Comparison of ENCODE assay signal across 15 mouse cellular contexts in the genomic region with DNA sequence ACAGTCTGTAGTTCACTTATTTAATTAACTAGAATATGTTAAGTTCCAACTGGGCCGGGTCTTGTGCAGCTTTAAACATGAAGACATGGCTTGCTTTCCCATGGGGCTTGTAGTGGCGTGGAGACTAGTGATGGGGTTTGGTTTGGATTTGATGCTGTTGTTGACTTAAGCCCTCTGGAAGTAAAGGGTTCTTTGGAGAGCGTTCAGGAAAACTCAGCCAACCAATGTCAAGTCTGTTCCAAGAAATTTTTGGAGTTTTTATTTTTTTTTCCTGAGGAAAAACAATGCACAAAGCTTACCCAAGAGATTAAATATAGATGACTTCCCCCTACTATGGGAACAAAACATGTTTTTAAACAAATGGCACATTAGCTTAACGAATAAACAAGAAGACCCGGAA.
DNase-seq lines count a peak whose midpoint lies in the region; ATAC-seq and TF ChIP-seq lines count a peak whose summit lies in the region.
"Had no signal": no experiment of that assay in that cellular context is flagged by ENCODE, and none has a peak within 500 bp of the region (broad histone marks: within the 10 kb centered on the region; RNA-seq: fewer than 3 reads in every experiment).

No protein-coding gene starts in this region.

- no peak overlapping the region for H3K4me3 ChIP-seq in heart, embryonic 12.5 days
- no peak overlapping the region for H3K4me3 ChIP-seq in testis, adult 2 months (ENCODE audit: control insufficient read depth, low read depth, low read length)
- H3K4me3 ChIP-seq in stomach, postnatal 0 days (ENCODE audit: low read depth, low read length): no peak overlapping the region
- no peak overlapping the region for H3K4me3 ChIP-seq in hindbrain, embryonic 10.5 days
- H3K4me3 ChIP-seq: intestine, embryonic 15.5 days; neural tube, embryonic 15.5 days had no signal

- no peak overlapping the region for H3K27ac ChIP-seq in heart, embryonic 12.5 days (ENCODE audit: poor library complexity, severe bottlenecking)
- peak overlapping the region; percentile 21; the same call in 1 of the 2 replicates for H3K27ac ChIP-seq in testis, adult 2 months (ENCODE audit: control insufficient read depth, insufficient read depth, low read depth, low read length)
- peak overlapping the region; percentile 61 for H3K27ac ChIP-seq in stomach, postnatal 0 days (replicated peaks)
- H3K27ac ChIP-seq in hindbrain, embryonic 10.5 days: no peak overlapping the region
- H3K27ac ChIP-seq: intestine, embryonic 15.5 days; liver, embryonic 14.5 days; neural tube, embryonic 15.5 days had no signal

- no peaks in the 10 kb centered on the region for H3K9me3 ChIP-seq in heart, embryonic 12.5 days (replicated peaks)
- H3K9me3 ChIP-seq in stomach, postnatal 0 days (ENCODE audit: control insufficient read depth, low read length): no peaks in the 10 kb centered on the region
- no peaks in the 10 kb centered on the region for H3K9me3 ChIP-seq in hindbrain, embryonic 10.5 days
- H3K9me3 ChIP-seq: intestine, embryonic 15.5 days; neural tube, embryonic 15.5 days had no signal

- TF ChIP-seq POLR2A in testis, adult 2 months (IDR thresholded peaks at IDR 0.05; ENCODE audit: control insufficient read depth, low read depth, low read length): no peak

- no peaks in the 10 kb centered on the region for H3K36me3 ChIP-seq in heart, embryonic 12.5 days
- no peaks in the 10 kb centered on the region for H3K36me3 ChIP-seq in testis, adult 2 months (ENCODE audit: control insufficient read depth, insufficient read depth, low read length)
- H3K36me3 ChIP-seq in stomach, postnatal 0 days (ENCODE audit: control insufficient read depth, insufficient read depth, low read length): no peaks in the 10 kb centered on the region
- no peaks in the 10 kb centered on the region for H3K36me3 ChIP-seq in hindbrain, embryonic 10.5 days
- H3K36me3 ChIP-seq: intestine, embryonic 15.5 days; neural tube, embryonic 15.5 days had no signal

- 83% methylated on average over 5 of the region's 5 CpGs for WGBS in heart, embryonic 12.5 days
- 59% methylated on average over 5 of the region's 5 CpGs for WGBS in stomach, postnatal 0 days
- 84% methylated on average over 5 of the region's 5 CpGs for WGBS in hindbrain, embryonic 10.5 days

- ATAC-seq in heart, embryonic 12.5 days (ENCODE audit: insufficient number of reproducible peaks, low FRiP score): no peak
- no peak for ATAC-seq in stomach, postnatal 0 days (ENCODE audit: low FRiP score, low TSS enrichment)
- ATAC-seq: intestine, embryonic 15.5 days; Patski had no signal

- no peak overlapping the region for H3K4me2 ChIP-seq in heart, embryonic 12.5 days
- no peak overlapping the region for H3K4me2 ChIP-seq in stomach, postnatal 0 days (replicated peaks; ENCODE audit: low read depth)
- H3K4me2 ChIP-seq: intestine, embryonic 15.5 days; neural tube, embryonic 15.5 days had no signal

- DNase-seq in heart, adult 18-20 months: peak; percentile 82 to 88
- DNase-seq in testis, postnatal 14 days (ENCODE audit: low spot score): no peak
- DNase-seq in heart, postnatal 4 days: peak; percentile 55
- DNase-seq in stomach, postnatal 0 days (ENCODE audit: low spot score): no peak
- DNase-seq in hindbrain, embryonic 10.5 days (ENCODE audit: low spot score): no peak
- DNase-seq in spleen, postnatal 4 days (ENCODE audit: low spot score in 2 of 2): no peak
- DNase-seq: adrenal gland, postnatal 14 days; midbrain, embryonic 14.5 days; right cerebral cortex, postnatal 25 days had no signal

- no peak overlapping the region for H3K9ac ChIP-seq in heart, embryonic 12.5 days
- no peak overlapping the region for H3K9ac ChIP-seq in stomach, postnatal 0 days (ENCODE audit: low read length)
- H3K9ac ChIP-seq: intestine, embryonic 15.5 days; liver, embryonic 14.5 days; neural tube, embryonic 15.5 days had no signal

- TF ChIP-seq CTCF in testis, adult 2 months (IDR thresholded peaks at IDR 0.05; ENCODE audit: control insufficient read depth, insufficient read depth, insufficient replicate concordance, low read depth, low read length): no peak
- no peak for TF ChIP-seq CTCF in stomach, postnatal 0 days (IDR thresholded peaks at IDR 0.05; ENCODE audit: low read depth)

- TF ChIP-seq EP300 in stomach, postnatal 0 days (optimal IDR thresholded peaks at IDR 0.05): no peak

- peaks cover 14% of the 10 kb centered on the region for H3K4me1 ChIP-seq in heart, embryonic 12.5 days (replicated peaks)
- H3K4me1 ChIP-seq in testis, adult 2 months (ENCODE audit: control insufficient read depth, insufficient read depth, low read length): peaks cover 6% of the 10 kb centered on the region
- H3K4me1 ChIP-seq in stomach, postnatal 0 days (replicated peaks; ENCODE audit: control insufficient read depth, insufficient read depth): peaks cover 7% of the 10 kb centered on the region; the same call in 1 of the 2 replicates
- peaks cover 13% of the 10 kb centered on the region for H3K4me1 ChIP-seq in hindbrain, embryonic 10.5 days (replicated peaks)
- H3K4me1 ChIP-seq: neural tube, embryonic 15.5 days had no signal

- H3K27me3 ChIP-seq in heart, embryonic 12.5 days (replicated peaks): no peaks in the 10 kb centered on the region
- H3K27me3 ChIP-seq in testis, adult 2 months (ENCODE audit: control insufficient read depth, insufficient read depth, low read length): no peaks in the 10 kb centered on the region
- H3K27me3 ChIP-seq in stomach, postnatal 0 days (ENCODE audit: control insufficient read depth, insufficient read depth, low read length): no peaks in the 10 kb centered on the region
- H3K27me3 ChIP-seq in hindbrain, embryonic 10.5 days (ENCODE audit: insufficient read depth, poor library complexity, severe bottlenecking): no peaks in the 10 kb centered on the region
- H3K27me3 ChIP-seq: intestine, embryonic 15.5 days; neural tube, embryonic 15.5 days; Patski had no signal

Comparison
In these comparisons a context has a peak if more than half of its experiments do, and no peak if none do; other contexts are left out.
1. DNase-seq: peak in heart, adult 18-20 months (2 of 2) and heart, postnatal 4 days (single experiment); none in testis, postnatal 14 days (single experiment), stomach, postnatal 0 days (single experiment), hindbrain, embryonic 10.5 days (single experiment) and spleen, postnatal 4 days (0 of 2).
2. H3K27ac ChIP-seq: peak in testis, adult 2 months (single experiment) and stomach, postnatal 0 days (single experiment); none in heart, embryonic 12.5 days (single experiment) and hindbrain, embryonic 10.5 days (single experiment).